Mouse (Mus musculus) neural tube, embryonic 14.5 days (tissue): Measurements from ENCODE around the gene Zfp560. TPM values are rescaled to one million over a fixed set of nuclear protein-coding genes. Genes with fewer than 3 reads are reported as not detected.

Source experiments
- ATAC-seq: fragments of 200-750 bp; cut with Nextera tagmentation; 2 replicates; pipeline ENCODE4 v1.8.0; 2017; ENCODE audit warnings: low read depth, mild to moderate bottlenecking, moderate TSS enrichment, moderate library complexity
- H3K27ac ChIP-seq: fragments of 300-500 bp; sonication (generic); 2 replicates; pipeline ENCODE4 v1.5.1; 2014; ENCODE audit warnings: low read depth, mild to moderate bottlenecking, control low read depth, low read length, moderate library complexity, mixed read lengths
- H3K27me3 ChIP-seq: fragments of 300-500 bp; sonication (generic); 2 replicates; pipeline ENCODE4 v1.6.1; 2014; ENCODE audit warnings: low read length; ENCODE audit not compliant: control insufficient read depth, insufficient read depth
- H3K36me3 ChIP-seq: fragments of 300-500 bp; sonication (generic); 2 replicates; pipeline ENCODE4 v1.6.1; 2014; ENCODE audit warnings: low read length, mixed read lengths; ENCODE audit not compliant: control insufficient read depth, insufficient read depth
- H3K4me1 ChIP-seq: fragments of 300-500 bp; sonication (generic); 2 replicates; pipeline ENCODE4 v1.6.1; 2014; ENCODE audit warnings: low read length; ENCODE audit not compliant: control insufficient read depth, insufficient read depth
- H3K4me2 ChIP-seq: fragments of 300-500 bp; sonication (generic); 2 replicates; pipeline ENCODE4 v1.6.1; 2014; ENCODE audit warnings: mild to moderate bottlenecking, low read depth, low read length, control low read depth
- H3K4me3 ChIP-seq: fragments of 300-500 bp; sonication (generic); 2 replicates; pipeline ENCODE4 v1.5.1; 2014; ENCODE audit warnings: low read depth, low read length, control low read depth, mixed read lengths
- H3K9ac ChIP-seq: fragments of 300-500 bp; sonication (generic); replicated peaks from 2 replicates; pipeline ENCODE4 v1.6.1; 2014; ENCODE audit warnings: low read depth, mild to moderate bottlenecking, control low read depth, low read length, mixed read lengths
- H3K9me3 ChIP-seq: fragments of 300-500 bp; sonication (generic); 2 replicates; pipeline ENCODE4 v1.6.1; 2016; ENCODE audit warnings: low read length; ENCODE audit not compliant: control insufficient read depth
- WGBS: fragments of 180-500 bp; shearing (Covaris S2); extraction: QIAGEN DNeasy Blood & Tissue Kit; methylation state at CpG from one replicate; pipeline ENCODE4 v1.1.7; 2014; 5-methylcytosine and 5-hydroxymethylcytosine counted together
- polyA plus RNA-seq: library from polyadenylated mRNA; unstranded; fragments of >200 nt; fragmentation: Nextera tagmentation; extraction: Ambion mirVana; gene quantifications from 2 replicates; pipeline ENCODE4 v1.2.1, GENCODE M21; 2014

Zfp560 gene
- 38.6 and 43.5 TPM in 2 replicates for polyA plus RNA-seq

GRCm38 (mm10) chr9:20384532-20385342 lies at the start of gene Zfp560:
Zfp560 (minus strand) TSS chr9:20385177.
- H3K4me1 ChIP-seq, result 0 out of 2 replicates have a peak, but pooled peaks cover 3% of the 10 kb centered on the region
- ATAC-seq, result peak; percentile 99
- H3K27me3 ChIP-seq, result no peaks in the 10 kb centered on the region
- peak within 1 kb of the TSS; percentile 59 for H3K4me3 ChIP-seq
- peak within 1 kb of the TSS; percentile 78; the same call in 1 of the 2 replicates for H3K27ac ChIP-seq
- H3K4me2 ChIP-seq, result peak within 1 kb of the TSS; percentile 56
- H3K36me3 ChIP-seq, result no peaks in the 10 kb centered on the region
- H3K9me3 ChIP-seq, result no peaks in the 10 kb centered on the region
- WGBS, result 2% methylated on average over 40 of the region's 40 CpGs
- peak within 1 kb of the TSS; percentile 66 for H3K9ac ChIP-seq

- no peak for ATAC-seq
- H3K9ac ChIP-seq, result no peak overlapping the region
Observed at GRCm38 (mm10) chr9:20430004-20430403, 45.0 kb upstream of the Zfp560 start.

GRCm38 (mm10) chr9:20411460-20411859 lies 26.5 kb upstream of the Zfp560 start:
- Histone ChIP-seq H3K9ac (no peak overlapping the region), H3K4me3 (no peak overlapping the region), H3K4me1 (no peaks in the 10 kb centered on the region), H3K36me3 (no peaks in the 10 kb centered on the region), H3K9me3 (no peaks in the 10 kb centered on the region), H3K27ac (no peak overlapping the region), H3K27me3 (no peaks in the 10 kb centered on the region), H3K4me2 (no peak overlapping the region)
- no peak for ATAC-seq
- 27% methylated on average over 1 of the region's 1 CpGs for WGBS

More at GRCm38 (mm10) chr9:20430004-20430403, 45.0 kb upstream of the Zfp560 start:
- 0 out of 2 replicates have a peak, but pooled peaks cover under 1% of the 10 kb centered on the region for H3K36me3 ChIP-seq
- no peaks in the 10 kb centered on the region for H3K27me3 ChIP-seq
- H3K4me3 ChIP-seq, result no peak overlapping the region
- H3K27ac ChIP-seq, result no peak overlapping the region
- 86% methylated on average over 3 of the region's 3 CpGs for WGBS
- no peaks in the 10 kb centered on the region for H3K4me1 ChIP-seq
- H3K4me2 ChIP-seq, result no peak overlapping the region
- H3K9me3 ChIP-seq, result no peaks in the 10 kb centered on the region

- no peaks in the 10 kb centered on the region for H3K9me3 ChIP-seq
- ATAC-seq, result no peak
- WGBS, result 92% methylated on average over 2 of the region's 2 CpGs
Observed at GRCm38 (mm10) chr9:20409319-20409718, 24.3 kb upstream of the Zfp560 start.

GRCm38 (mm10) chr9:20385343-20385703 lies 346 bp upstream of the Zfp560 start:
- Histone ChIP-seq H3K36me3 (no peaks in the 10 kb centered on the region), H3K27ac (no peak overlapping the region), H3K4me3 (peak overlapping the region; percentile 59), H3K9ac (peak overlapping the region; percentile 66), H3K4me1 (0 out of 2 replicates have a peak, but pooled peaks cover 3% of the 10 kb centered on the region), H3K4me2 (peak overlapping the region; percentile 56), H3K9me3 (no peaks in the 10 kb centered on the region), H3K27me3 (no peaks in the 10 kb centered on the region)
- 18% methylated on average over 16 of the region's 16 CpGs for WGBS
- ATAC-seq, result peak; percentile 85

More at GRCm38 (mm10) chr9:20409319-20409718, 24.3 kb upstream of the Zfp560 start:
- no peaks in the 10 kb centered on the region for H3K27me3 ChIP-seq
- H3K4me3 ChIP-seq, result no peak overlapping the region
- no peak overlapping the region for H3K27ac ChIP-seq
- no peaks in the 10 kb centered on the region for H3K4me1 ChIP-seq
- no peak overlapping the region for H3K9ac ChIP-seq
- no peak overlapping the region for H3K4me2 ChIP-seq
- no peaks in the 10 kb centered on the region for H3K36me3 ChIP-seq

GRCm38 (mm10) chr9:20383659-20384058 lies 1.3 kb downstream of the Zfp560 start:
- WGBS, result 91% methylated on average over 7 of the region's 7 CpGs
- 0 out of 2 replicates have a peak, but pooled peaks cover 3% of the 10 kb centered on the region for H3K4me1 ChIP-seq
- H3K36me3 ChIP-seq, result no peaks in the 10 kb centered on the region
- H3K9ac ChIP-seq, result no peak overlapping the region; the same call in 1 of the 2 replicates
- no peaks in the 10 kb centered on the region for H3K27me3 ChIP-seq
- H3K4me2 ChIP-seq, result peak overlapping the region; percentile 56
- H3K4me3 ChIP-seq, result 0 out of 2 replicates have a peak overlapping the region, but pooled peaks have one; percentile 59
- H3K27ac ChIP-seq, result no peak overlapping the region
- ATAC-seq, result no peak
- H3K9me3 ChIP-seq, result no peaks in the 10 kb centered on the region

- WGBS, result 94% methylated on average over 1 of the region's 1 CpGs
Observed at GRCm38 (mm10) chr9:20374712-20375111, 10.3 kb downstream of the Zfp560 start.

GRCm38 (mm10) chr9:20367311-20367710 lies 17.7 kb downstream of the Zfp560 start:
- H3K9me3 ChIP-seq, result 0 out of 2 replicates have a peak, but pooled peaks cover 2% of the 10 kb centered on the region
- no peaks in the 10 kb centered on the region for H3K4me1 ChIP-seq
- H3K36me3 ChIP-seq, result no peaks in the 10 kb centered on the region
- no peak overlapping the region for H3K27ac ChIP-seq
- no peaks in the 10 kb centered on the region for H3K27me3 ChIP-seq
- H3K4me2 ChIP-seq, result no peak overlapping the region
- no peak overlapping the region for H3K4me3 ChIP-seq
- WGBS, result 93% methylated on average over 2 of the region's 2 CpGs
- H3K9ac ChIP-seq, result no peak overlapping the region
- no peak for ATAC-seq

More at GRCm38 (mm10) chr9:20374712-20375111, 10.3 kb downstream of the Zfp560 start:
- ATAC-seq, result no peak
- H3K4me3 ChIP-seq, result no peak overlapping the region
- no peak overlapping the region for H3K4me2 ChIP-seq
- H3K9ac ChIP-seq, result no peak overlapping the region
- no peaks in the 10 kb centered on the region for H3K27me3 ChIP-seq
- H3K36me3 ChIP-seq, result no peaks in the 10 kb centered on the region
- H3K9me3 ChIP-seq, result 0 out of 2 replicates have a peak, but pooled peaks cover 3% of the 10 kb centered on the region
- no peak overlapping the region for H3K27ac ChIP-seq
- H3K4me1 ChIP-seq, result no peaks in the 10 kb centered on the region

GRCm38 (mm10) chr9:20348501-20348900 lies 36.5 kb downstream of the Zfp560 start:
- Histone ChIP-seq H3K9me3 (peaks cover 8% of the 10 kb centered on the region), H3K4me3 (no peak overlapping the region), H3K4me1 (no peaks in the 10 kb centered on the region), H3K9ac (no peak overlapping the region), H3K27ac (no peak overlapping the region), H3K4me2 (no peak overlapping the region), H3K27me3 (no peaks in the 10 kb centered on the region), H3K36me3 (peaks cover 23% of the 10 kb centered on the region)
- WGBS, result 93% methylated on average over 4 of the region's 4 CpGs
- ATAC-seq, result no peak
